21 mouse cellular contexts compared by ENCODE assay signal in the genomic region with DNA sequence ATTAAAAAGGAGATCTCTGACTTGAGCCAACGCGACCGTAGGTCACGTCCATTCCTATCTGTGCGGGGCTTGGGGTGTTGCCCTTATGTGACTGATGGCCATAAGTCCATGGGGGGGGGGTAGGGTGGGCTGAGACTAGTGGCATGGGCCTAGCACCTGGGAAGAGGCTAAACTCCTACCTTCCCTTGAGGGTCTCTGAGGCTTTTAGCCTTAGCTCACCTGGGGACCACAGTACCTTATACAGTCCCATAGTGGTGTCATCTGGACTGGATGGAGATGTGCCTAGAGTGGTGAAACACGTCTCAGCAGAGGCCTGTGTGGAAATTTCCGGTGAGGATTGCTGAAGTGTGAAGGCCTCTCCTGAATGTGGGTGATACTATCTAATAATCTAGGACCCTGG.
A peak's percentile ranks its signal among the peaks of the same experiment; 100 is the strongest.
DNase-seq lines count a peak whose midpoint lies in the region; ATAC-seq lines count a peak whose summit lies in the region.
"Had no signal": no experiment of that assay in that cellular context is flagged by ENCODE, and none has a peak within 500 bp of the region (broad histone marks: within the 10 kb centered on the region; RNA-seq: fewer than 3 reads in every experiment).

No protein-coding gene starts in this region.

- 95% methylated on average over 7 of the region's 7 CpGs for WGBS in intestine, embryonic 14.5 days
- WGBS in intestine, embryonic 15.5 days: 93% methylated on average over 7 of the region's 7 CpGs
- 98% methylated on average over 7 of the region's 7 CpGs for WGBS in lung, embryonic 15.5 days
- WGBS in stomach, embryonic 15.5 days: 92% methylated on average over 7 of the region's 7 CpGs

- no peak overlapping the region for H3K27ac ChIP-seq in intestine, embryonic 14.5 days (ENCODE audit: low read depth)
- H3K27ac ChIP-seq in intestine, embryonic 15.5 days: no peak overlapping the region
- H3K27ac ChIP-seq in lung, embryonic 15.5 days: no peak overlapping the region
- no peak overlapping the region for H3K27ac ChIP-seq in stomach, embryonic 15.5 days
- H3K27ac ChIP-seq: embryonic facial prominence, embryonic 12.5 days; forebrain, embryonic 12.5 days; heart, adult 2 months; hindbrain, embryonic 13.5 days; kidney, embryonic 15.5 days; liver, embryonic 12.5 days had no signal

- peak; percentile 81 for DNase-seq in heart, adult 11 months
- DNase-seq in heart, adult 9 months (ENCODE audit: low spot score in 2 of 2): no peak
- DNase-seq in intestine, embryonic 14.5 days (ENCODE audit: low spot score): peak; percentile 29
- DNase-seq in lung, postnatal 36 days: no peak
- no peak for DNase-seq in embryo, embryonic 11 days
- DNase-seq: cerebellum, adult 11 months; cerebellum, adult 9-11 months; gastrocnemius, postnatal 14 days; heart, adult 2 months; left cerebral cortex, postnatal 4 days; lung, adult 18-20 months; lung, postnatal 4 days had no signal

- H3K4me1 ChIP-seq in intestine, embryonic 14.5 days (replicated peaks; ENCODE audit: control insufficient read depth, insufficient read depth, low read length): peaks cover 12% of the 10 kb centered on the region
- H3K4me1 ChIP-seq in intestine, embryonic 15.5 days (replicated peaks): peaks cover 7% of the 10 kb centered on the region; the same call in 1 of the 2 replicates
- H3K4me1 ChIP-seq in lung, embryonic 15.5 days: peaks cover 15% of the 10 kb centered on the region
- H3K4me1 ChIP-seq in stomach, embryonic 15.5 days: peaks cover 11% of the 10 kb centered on the region; the same call in 1 of the 2 replicates

- no peak overlapping the region for H3K4me3 ChIP-seq in intestine, embryonic 14.5 days (ENCODE audit: low read depth, low read length)
- H3K4me3 ChIP-seq in intestine, embryonic 15.5 days (replicated peaks): no peak overlapping the region
- no peak overlapping the region for H3K4me3 ChIP-seq in lung, embryonic 15.5 days
- no peak overlapping the region for H3K4me3 ChIP-seq in stomach, embryonic 15.5 days (replicated peaks)
- H3K4me3 ChIP-seq: embryonic facial prominence, embryonic 12.5 days; forebrain, embryonic 12.5 days; heart, adult 2 months; hindbrain, embryonic 13.5 days; kidney, embryonic 15.5 days; liver, embryonic 12.5 days had no signal

- H3K9ac ChIP-seq in intestine, embryonic 14.5 days (ENCODE audit: low read length): no peak overlapping the region
- H3K9ac ChIP-seq in intestine, embryonic 15.5 days: no peak overlapping the region
- no peak overlapping the region for H3K9ac ChIP-seq in lung, embryonic 15.5 days
- no peak overlapping the region for H3K9ac ChIP-seq in stomach, embryonic 15.5 days
- H3K9ac ChIP-seq: embryonic facial prominence, embryonic 12.5 days; forebrain, embryonic 12.5 days; hindbrain, embryonic 13.5 days; kidney, embryonic 15.5 days; liver, embryonic 12.5 days had no signal

- H3K4me2 ChIP-seq in intestine, embryonic 14.5 days (ENCODE audit: low read length): no peak overlapping the region
- H3K4me2 ChIP-seq in intestine, embryonic 15.5 days (replicated peaks): no peak overlapping the region
- H3K4me2 ChIP-seq in lung, embryonic 15.5 days: no peak overlapping the region
- H3K4me2 ChIP-seq in stomach, embryonic 15.5 days: no peak overlapping the region
- H3K4me2 ChIP-seq: embryonic facial prominence, embryonic 12.5 days; forebrain, embryonic 12.5 days; hindbrain, embryonic 13.5 days; kidney, embryonic 15.5 days; liver, embryonic 12.5 days had no signal

- no peak for ATAC-seq in intestine, embryonic 14.5 days (replicated peaks; ENCODE audit: low FRiP score, low TSS enrichment, low read depth)
- no peak for ATAC-seq in intestine, embryonic 15.5 days
- peak; percentile 19; the same call in 1 of the 2 replicates for ATAC-seq in lung, embryonic 15.5 days (ENCODE audit: borderline replicate concordance, extremely low read depth, low FRiP score, low TSS enrichment)
- ATAC-seq in stomach, embryonic 15.5 days (ENCODE audit: insufficient read depth, low FRiP score, low read depth): peak; percentile 22; the same call in 1 of the 2 replicates
- ATAC-seq: intestine, embryonic 16.5 days; liver, embryonic 12.5 days had no signal

- H3K27me3 ChIP-seq in intestine, embryonic 14.5 days (replicated peaks; ENCODE audit: control insufficient read depth, insufficient read depth, low read length): no peaks in the 10 kb centered on the region
- no peaks in the 10 kb centered on the region for H3K27me3 ChIP-seq in intestine, embryonic 15.5 days (replicated peaks)
- H3K27me3 ChIP-seq in lung, embryonic 15.5 days: no peaks in the 10 kb centered on the region
- no peaks in the 10 kb centered on the region for H3K27me3 ChIP-seq in stomach, embryonic 15.5 days (replicated peaks)
- H3K27me3 ChIP-seq: embryonic facial prominence, embryonic 12.5 days; forebrain, embryonic 12.5 days; hindbrain, embryonic 13.5 days; kidney, embryonic 15.5 days; liver, embryonic 12.5 days had no signal

- H3K9me3 ChIP-seq in intestine, embryonic 14.5 days (ENCODE audit: control insufficient read depth, low read length): no peaks in the 10 kb centered on the region
- no peaks in the 10 kb centered on the region for H3K9me3 ChIP-seq in intestine, embryonic 15.5 days
- peaks cover 3% of the 10 kb centered on the region; the same call in 1 of the 2 replicates for H3K9me3 ChIP-seq in lung, embryonic 15.5 days
- no peaks in the 10 kb centered on the region for H3K9me3 ChIP-seq in stomach, embryonic 15.5 days

- no peaks in the 10 kb centered on the region for H3K36me3 ChIP-seq in intestine, embryonic 14.5 days (ENCODE audit: control insufficient read depth, insufficient read depth, low read length)
- no peaks in the 10 kb centered on the region for H3K36me3 ChIP-seq in intestine, embryonic 15.5 days
- no peaks in the 10 kb centered on the region for H3K36me3 ChIP-seq in lung, embryonic 15.5 days
- no peaks in the 10 kb centered on the region for H3K36me3 ChIP-seq in stomach, embryonic 15.5 days
- H3K36me3 ChIP-seq: embryonic facial prominence, embryonic 12.5 days; forebrain, embryonic 12.5 days; hindbrain, embryonic 13.5 days; kidney, embryonic 15.5 days; liver, embryonic 12.5 days had no signal

Comparison
In these comparisons a context has a peak if more than half of its experiments do, and no peak if none do; other contexts are left out.
1. DNase-seq: peak in heart, adult 11 months (single experiment) and intestine, embryonic 14.5 days (single experiment); none in heart, adult 9 months (0 of 2), lung, postnatal 36 days (single experiment) and embryo, embryonic 11 days (single experiment).
2. ATAC-seq: peak in lung, embryonic 15.5 days (single experiment) and stomach, embryonic 15.5 days (single experiment); none in intestine, embryonic 14.5 days (single experiment) and intestine, embryonic 15.5 days (single experiment).